Mouse (Mus musculus): ENCODE data around the gene Lrrc75a. TPM values are rescaled to one million over a fixed set of nuclear protein-coding genes. Genes with fewer than 3 reads are reported as not detected.

Gene Lrrc75a
- 8.2 and 11.4 TPM in 2 replicates for polyA plus RNA-seq (2015; fragmentation: Nextera tagmentation; extraction: Ambion mirVana)

- Histone ChIP-seq H3K27me3 (no peaks in the 10 kb centered on the region), H3K9ac (replicated peaks) (peak within 1 kb of the TSS; percentile 76), H3K4me3 (replicated peaks) (peak within 1 kb of the TSS; percentile 81), H3K27ac (peak within 1 kb of the TSS; percentile 76), H3K9me3 (no peaks in the 10 kb centered on the region), H3K4me2 (replicated peaks) (peak within 1 kb of the TSS; percentile 99), H3K36me3 (no peaks in the 10 kb centered on the region), H3K4me1 (replicated peaks) (peaks cover 52% of the 10 kb centered on the region)
- peak; percentile 81 for ATAC-seq
- under 1% methylated on average over 49 of the region's 86 CpGs for WGBS
Measured at GRCm38 (mm10) chr11:62647661-62648590, at the start of gene Lrrc75a. Lrrc75a (minus strand) TSS chr11:62648523.

GRCm38 (mm10) chr11:62695126-62695525 lies 46.8 kb upstream of the Lrrc75a start:
- Histone ChIP-seq H3K4me2 (replicated peaks) (no peak overlapping the region), H3K4me1 (replicated peaks) (no peaks in the 10 kb centered on the region), H3K4me3 (replicated peaks) (no peak overlapping the region), H3K27ac (no peak overlapping the region), H3K36me3 (no peaks in the 10 kb centered on the region), H3K9me3 (no peaks in the 10 kb centered on the region), H3K27me3 (no peaks in the 10 kb centered on the region), H3K9ac (replicated peaks) (no peak overlapping the region)
- ATAC-seq = no peak
- WGBS = 96% methylated on average over 8 of the region's 8 CpGs

- peak; percentile 88 for ATAC-seq
- no peak overlapping the region for H3K4me3 ChIP-seq (replicated peaks)
- H3K27ac ChIP-seq = no peak overlapping the region
Measured at GRCm38 (mm10) chr11:62693299-62694184, 45.2 kb upstream of the Lrrc75a start.

GRCm38 (mm10) chr11:62691592-62691991 lies 43.3 kb upstream of the Lrrc75a start:
- WGBS = 95% methylated on average over 3 of the region's 3 CpGs
- Histone ChIP-seq H3K36me3 (no peaks in the 10 kb centered on the region), H3K4me3 (replicated peaks) (no peak overlapping the region), H3K27me3 (no peaks in the 10 kb centered on the region), H3K4me1 (replicated peaks) (no peaks in the 10 kb centered on the region), H3K4me2 (replicated peaks) (no peak overlapping the region), H3K27ac (no peak overlapping the region), H3K9me3 (no peaks in the 10 kb centered on the region), H3K9ac (replicated peaks) (no peak overlapping the region)
- no peak for ATAC-seq

More at GRCm38 (mm10) chr11:62693299-62694184, 45.2 kb upstream of the Lrrc75a start:
- WGBS = 21% methylated on average over 9 of the region's 11 CpGs
- no peaks in the 10 kb centered on the region for H3K27me3 ChIP-seq
- no peak overlapping the region for H3K4me2 ChIP-seq (replicated peaks)
- H3K36me3 ChIP-seq = no peaks in the 10 kb centered on the region
- H3K9ac ChIP-seq (replicated peaks) = no peak overlapping the region
- no peaks in the 10 kb centered on the region for H3K4me1 ChIP-seq (replicated peaks)
- no peaks in the 10 kb centered on the region for H3K9me3 ChIP-seq

DNA sequence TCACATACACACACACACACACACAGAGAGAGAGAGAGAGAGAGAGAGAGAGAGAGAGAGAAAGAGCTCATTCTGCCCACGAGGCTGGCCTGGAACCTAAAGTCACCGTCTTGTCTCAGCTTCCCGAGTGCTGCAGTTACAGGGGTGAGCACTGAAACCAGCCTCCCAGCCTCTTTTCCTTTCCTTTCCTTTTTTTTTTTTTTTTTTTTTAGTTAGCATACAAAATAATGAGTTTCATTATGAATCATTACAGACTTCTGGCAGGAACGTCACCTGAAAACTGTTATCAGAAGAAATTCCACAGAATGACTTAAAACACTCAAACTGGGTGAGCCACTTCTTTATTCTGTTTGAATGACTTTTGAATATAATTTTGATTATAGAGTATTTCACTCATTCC lies 31.6 kb upstream of the Lrrc75a start:
- no peaks in the 10 kb centered on the region for H3K36me3 ChIP-seq
- WGBS = 83% methylated on average over 4 of the region's 4 CpGs
- H3K4me3 ChIP-seq (replicated peaks) = no peak overlapping the region
- no peaks in the 10 kb centered on the region for H3K27me3 ChIP-seq
- no peak overlapping the region for H3K9ac ChIP-seq (replicated peaks)
- no peak overlapping the region for H3K4me2 ChIP-seq (replicated peaks)
- H3K4me1 ChIP-seq (replicated peaks) = peaks cover 9% of the 10 kb centered on the region
- ATAC-seq = no peak
- no peak overlapping the region for H3K27ac ChIP-seq
- H3K9me3 ChIP-seq = no peaks in the 10 kb centered on the region

DNA sequence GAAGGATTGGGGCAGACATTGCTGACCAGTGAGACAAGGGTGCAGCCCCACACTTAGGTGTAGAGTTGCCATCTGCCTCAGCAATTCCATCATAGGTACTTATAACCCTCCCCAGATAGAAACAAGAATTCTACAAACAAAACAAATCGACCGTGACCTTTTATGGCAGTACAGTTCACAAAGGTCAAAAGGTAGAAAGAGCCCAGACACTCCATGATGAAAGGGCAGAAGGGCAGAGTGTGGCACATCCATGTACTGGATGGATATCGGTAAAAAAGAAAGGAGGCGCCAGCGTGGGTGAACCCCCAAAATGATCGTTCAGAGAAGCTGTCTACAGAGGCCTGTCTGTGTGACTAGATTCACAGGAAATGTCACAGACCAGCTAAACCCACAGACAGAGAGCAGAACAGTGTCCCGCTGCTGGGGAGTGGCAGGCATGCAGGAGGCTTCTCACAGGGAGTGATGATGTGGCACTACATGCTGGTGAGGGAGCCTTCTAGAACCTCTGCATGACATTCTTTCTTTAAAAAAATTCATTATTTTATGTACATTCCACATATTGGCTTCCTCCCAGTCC lies 30.5 kb upstream of the Lrrc75a start:
- Histone ChIP-seq H3K4me3 (replicated peaks) (no peak overlapping the region), H3K9ac (replicated peaks) (no peak overlapping the region), H3K36me3 (no peaks in the 10 kb centered on the region), H3K4me2 (replicated peaks) (no peak overlapping the region), H3K27me3 (no peaks in the 10 kb centered on the region), H3K9me3 (no peaks in the 10 kb centered on the region), H3K4me1 (replicated peaks) (peaks cover 15% of the 10 kb centered on the region), H3K27ac (no peak overlapping the region)
- 97% methylated on average over 7 of the region's 7 CpGs for WGBS
- no peak for ATAC-seq

- H3K9me3 ChIP-seq = no peaks in the 10 kb centered on the region
- peaks cover 23% of the 10 kb centered on the region for H3K4me1 ChIP-seq (replicated peaks)
- 89% methylated on average over 4 of the region's 4 CpGs for WGBS
- no peaks in the 10 kb centered on the region for H3K27me3 ChIP-seq
- H3K4me3 ChIP-seq (replicated peaks) = no peak overlapping the region
- no peaks in the 10 kb centered on the region for H3K36me3 ChIP-seq
- ATAC-seq = no peak
- 0 out of 2 replicates have a peak overlapping the region, but pooled peaks have one; percentile 32 for H3K9ac ChIP-seq (replicated peaks)
- no peak overlapping the region for H3K4me2 ChIP-seq (replicated peaks)
- 0 out of 2 replicates have a peak overlapping the region, but pooled peaks have one; percentile 26 for H3K27ac ChIP-seq
Measured at GRCm38 (mm10) chr11:62676290-62676596, 27.9 kb upstream of the Lrrc75a start.

DNA sequence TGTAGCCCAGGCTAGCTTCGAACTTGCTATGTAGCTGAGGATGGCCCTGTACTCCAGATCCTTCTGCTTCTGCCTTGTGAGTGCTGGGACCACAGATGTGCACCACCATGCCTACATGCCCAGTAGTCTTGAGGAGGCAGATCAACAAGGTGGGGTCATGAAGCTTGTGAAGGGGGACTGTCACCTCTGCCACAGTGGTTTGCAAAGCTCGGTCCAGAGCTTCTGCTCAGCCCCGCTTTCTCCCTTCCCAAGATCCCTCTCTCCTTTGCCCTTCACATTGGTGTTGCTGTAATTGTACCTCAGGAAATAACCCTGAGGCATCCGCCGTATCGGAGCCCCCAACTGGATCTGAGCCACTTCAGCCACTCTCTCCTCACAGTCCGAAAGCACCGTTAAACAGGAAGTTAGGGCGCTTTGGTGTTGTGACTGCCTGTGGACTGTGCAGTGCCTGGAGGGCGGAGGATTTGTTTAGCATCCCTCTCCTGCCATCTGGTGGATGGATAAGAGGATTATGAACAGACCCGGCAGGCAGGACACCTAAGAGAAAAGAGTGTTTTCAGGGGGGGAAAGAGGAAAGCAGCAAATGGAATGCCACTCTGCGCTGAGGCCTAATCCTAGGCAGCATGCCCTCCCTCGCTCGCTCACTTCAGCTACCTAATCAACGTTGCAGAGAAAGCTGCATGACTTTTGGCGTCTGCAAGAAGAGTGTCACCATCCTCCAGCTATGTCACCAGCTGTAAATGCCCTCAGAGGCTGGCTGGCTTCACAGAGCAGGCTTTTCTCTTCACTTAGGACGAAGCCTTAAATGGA lies 27.4 kb upstream of the Lrrc75a start:
- H3K9me3 ChIP-seq = no peaks in the 10 kb centered on the region
- H3K27me3 ChIP-seq = no peaks in the 10 kb centered on the region
- H3K4me3 ChIP-seq (replicated peaks) = peak overlapping the region; percentile 22; the same call in 1 of the 2 replicates
- peak; percentile 97 for ATAC-seq
- H3K9ac ChIP-seq (replicated peaks) = peak overlapping the region; percentile 44; the same call in 1 of the 2 replicates
- peaks cover 23% of the 10 kb centered on the region for H3K4me1 ChIP-seq (replicated peaks)
- H3K4me2 ChIP-seq (replicated peaks) = peak overlapping the region; percentile 47
- WGBS = 16% methylated on average over 17 of the region's 17 CpGs
- H3K27ac ChIP-seq = peak overlapping the region; percentile 45
- no peaks in the 10 kb centered on the region for H3K36me3 ChIP-seq

DNA sequence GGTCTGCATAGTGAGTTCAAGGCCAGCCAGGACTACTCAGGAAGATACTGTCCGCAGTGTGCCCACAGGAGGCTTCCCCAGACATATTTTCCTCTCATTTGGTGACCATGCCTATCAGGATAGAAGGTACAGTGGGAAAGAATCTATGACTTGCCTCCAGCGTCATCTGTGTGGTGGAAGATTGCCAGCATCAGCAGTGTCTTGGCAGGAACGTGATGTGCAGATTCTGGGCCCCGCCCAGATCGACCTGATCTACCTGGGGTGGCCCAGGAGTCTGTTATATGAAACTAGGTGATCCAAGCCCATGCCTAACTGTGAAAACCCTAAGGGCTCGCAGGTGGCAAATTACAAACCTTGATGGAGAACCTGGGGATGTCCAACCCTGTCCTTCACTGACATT lies 21.7 kb upstream of the Lrrc75a start:
- no peak overlapping the region for H3K9ac ChIP-seq (replicated peaks)
- H3K27me3 ChIP-seq = no peaks in the 10 kb centered on the region
- no peak for ATAC-seq
- H3K4me1 ChIP-seq (replicated peaks) = peaks cover 13% of the 10 kb centered on the region
- H3K9me3 ChIP-seq = no peaks in the 10 kb centered on the region
- H3K4me3 ChIP-seq (replicated peaks) = no peak overlapping the region
- no peaks in the 10 kb centered on the region; the same call in 1 of the 2 replicates for H3K36me3 ChIP-seq
- WGBS = 86% methylated on average over 6 of the region's 6 CpGs
- no peak overlapping the region for H3K4me2 ChIP-seq (replicated peaks)
- H3K27ac ChIP-seq = no peak overlapping the region

GRCm38 (mm10) chr11:62669471-62669870 lies 21.1 kb upstream of the Lrrc75a start:
- ATAC-seq = no peak
- H3K9me3 ChIP-seq = no peaks in the 10 kb centered on the region
- peaks cover 10% of the 10 kb centered on the region for H3K4me1 ChIP-seq (replicated peaks)
- WGBS = 66% methylated on average over 12 of the region's 12 CpGs
- no peaks in the 10 kb centered on the region for H3K27me3 ChIP-seq
- H3K9ac ChIP-seq (replicated peaks) = no peak overlapping the region
- H3K36me3 ChIP-seq = peaks cover 5% of the 10 kb centered on the region; the same call in 1 of the 2 replicates
- no peak overlapping the region for H3K27ac ChIP-seq
- H3K4me3 ChIP-seq (replicated peaks) = no peak overlapping the region
- H3K4me2 ChIP-seq (replicated peaks) = no peak overlapping the region

DNA sequence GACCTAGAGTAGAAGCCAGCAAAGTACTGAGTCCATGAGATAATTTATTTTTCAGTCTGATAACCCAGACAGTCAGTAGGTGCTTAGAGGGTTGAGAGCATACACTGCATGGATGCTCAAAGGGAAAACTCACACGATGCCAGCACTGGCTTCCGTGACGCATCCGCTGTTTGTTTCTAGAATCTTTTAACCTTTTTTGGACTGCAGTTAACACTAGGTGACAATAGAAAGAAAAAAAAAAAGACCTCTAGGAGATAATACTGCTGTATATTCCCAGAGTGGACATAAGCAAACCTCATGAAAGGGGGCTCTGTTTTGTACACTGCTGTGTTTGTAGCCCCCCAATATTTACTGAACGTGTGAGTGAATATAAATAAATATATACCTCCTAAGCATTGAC lies 20.7 kb upstream of the Lrrc75a start:
- WGBS = 94% methylated on average over 5 of the region's 5 CpGs
- Histone ChIP-seq H3K27ac (no peak overlapping the region), H3K27me3 (no peaks in the 10 kb centered on the region)

More for the DNA sequence above, 20.7 kb upstream of the Lrrc75a start:
- Histone ChIP-seq H3K36me3 (peaks cover 5% of the 10 kb centered on the region; the same call in 1 of the 2 replicates), H3K9ac (replicated peaks) (no peak overlapping the region), H3K4me1 (replicated peaks) (peaks cover 7% of the 10 kb centered on the region), H3K9me3 (no peaks in the 10 kb centered on the region), H3K4me3 (replicated peaks) (no peak overlapping the region), H3K4me2 (replicated peaks) (no peak overlapping the region)
- no peak for ATAC-seq
